In genomic region chr3:102062671-102063010, GRCm38 (mm10) we compare ENCODE assay signal across 12 mouse cellular contexts. TPM values are rescaled to one million over a fixed set of nuclear protein-coding genes. Genes with fewer than 3 reads are reported as not detected.
DNase-seq lines count a peak whose midpoint lies in the region; ATAC-seq and TF ChIP-seq lines count a peak whose summit lies in the region.
"Had no signal": no experiment of that assay in that cellular context is flagged by ENCODE, and none has a peak within 500 bp of the region (broad histone marks: within the 10 kb centered on the region; RNA-seq: fewer than 3 reads in every experiment).

No protein-coding gene starts in this region.

- 19% methylated on average over 8 of the region's 8 CpGs for WGBS in heart, embryonic 12.5 days
- WGBS in lung, embryonic 16.5 days = 23% methylated on average over 8 of the region's 8 CpGs
- 34% methylated on average over 8 of the region's 8 CpGs for WGBS in embryonic facial prominence, embryonic 14.5 days
- WGBS in liver, embryonic 14.5 days (ENCODE audit: insufficient replicate concordance) = 24% methylated on average over 8 of the region's 8 CpGs

- H3K27me3 ChIP-seq in heart, embryonic 12.5 days (replicated peaks) = no peaks in the 10 kb centered on the region
- no peaks in the 10 kb centered on the region for H3K27me3 ChIP-seq in lung, embryonic 16.5 days (ENCODE audit: control insufficient read depth, insufficient read depth, low read depth, low read length)
- no peaks in the 10 kb centered on the region for H3K27me3 ChIP-seq in embryonic facial prominence, embryonic 14.5 days (replicated peaks; ENCODE audit: control insufficient read depth, insufficient read depth, low read length)
- H3K27me3 ChIP-seq in liver, embryonic 14.5 days (ENCODE audit: control insufficient read depth, insufficient read depth, low read length) = no peaks in the 10 kb centered on the region

- peaks cover 54% of the 10 kb centered on the region for H3K4me1 ChIP-seq in heart, embryonic 12.5 days (replicated peaks)
- peaks cover 5% of the 10 kb centered on the region for H3K4me1 ChIP-seq in lung, embryonic 16.5 days (replicated peaks; ENCODE audit: control insufficient read depth, insufficient read depth, low read length)
- no peaks in the 10 kb centered on the region for H3K4me1 ChIP-seq in embryonic facial prominence, embryonic 14.5 days (ENCODE audit: control insufficient read depth, insufficient read depth, low read length)
- 0 out of 4 replicates have a peak, but pooled peaks cover 1 to 2% of the 10 kb centered on the region in 2 experiments for H3K4me1 ChIP-seq in liver, embryonic 14.5 days (replicated peaks; ENCODE audit: control insufficient read depth in 2 of 2, insufficient read depth in 2 of 2, low read length in 1 of 2)

- no peak for DNase-seq in heart, postnatal 4 days
- DNase-seq in lung, postnatal 14 days = no peak
- no peak for DNase-seq in embryonic facial prominence, embryonic 14.5 days (ENCODE audit: low spot score)
- peak in 1 of 3 experiments; percentile 22 for DNase-seq in liver, embryonic 14.5 days (ENCODE audit: low read depth in 3 of 3, low spot score in 3 of 3)
- DNase-seq in kidney, adult 11 months = no peak
- DNase-seq in yolk sac, embryonic 10.5 days (ENCODE audit: low spot score) = no peak

- H3K9me3 ChIP-seq in heart, embryonic 12.5 days (replicated peaks) = no peaks in the 10 kb centered on the region
- H3K9me3 ChIP-seq in lung, embryonic 16.5 days (ENCODE audit: control insufficient read depth, low read length) = no peaks in the 10 kb centered on the region
- no peaks in the 10 kb centered on the region for H3K9me3 ChIP-seq in embryonic facial prominence, embryonic 14.5 days (ENCODE audit: control insufficient read depth, low read length)
- H3K9me3 ChIP-seq in liver, embryonic 14.5 days (ENCODE audit: control insufficient read depth, low read length) = no peaks in the 10 kb centered on the region

- no peak overlapping the region for H3K4me3 ChIP-seq in heart, embryonic 12.5 days
- H3K4me3 ChIP-seq in lung, embryonic 16.5 days (ENCODE audit: low read length) = no peak overlapping the region
- no peak overlapping the region for H3K4me3 ChIP-seq in embryonic facial prominence, embryonic 14.5 days (ENCODE audit: low read depth, low read length)
- H3K4me3 ChIP-seq in liver, embryonic 14.5 days (ENCODE audit: insufficient read depth in 1 of 2, low read depth in 2 of 2, low read length in 2 of 2) = no peak overlapping the region

- no peaks in the 10 kb centered on the region for H3K36me3 ChIP-seq in heart, embryonic 12.5 days
- H3K36me3 ChIP-seq in lung, embryonic 16.5 days (ENCODE audit: control insufficient read depth, insufficient read depth, low read length) = no peaks in the 10 kb centered on the region
- no peaks in the 10 kb centered on the region for H3K36me3 ChIP-seq in embryonic facial prominence, embryonic 14.5 days (ENCODE audit: control insufficient read depth, insufficient read depth, low read length)
- H3K36me3 ChIP-seq in liver, embryonic 14.5 days (replicated peaks; ENCODE audit: control insufficient read depth, insufficient read depth, low read depth) = no peaks in the 10 kb centered on the region

- H3K9ac ChIP-seq in heart, embryonic 12.5 days = no peak overlapping the region
- H3K9ac ChIP-seq in lung, embryonic 16.5 days (ENCODE audit: low read length) = no peak overlapping the region
- no peak overlapping the region for H3K9ac ChIP-seq in embryonic facial prominence, embryonic 14.5 days (ENCODE audit: low read depth, low read length)
- H3K9ac ChIP-seq in liver, embryonic 14.5 days (replicated peaks) = no peak overlapping the region

- TF ChIP-seq EP300 in liver, embryonic 14.5 days (IDR thresholded peaks at IDR 0.05; ENCODE audit: low read depth) = 0 out of 2 replicates have a peak, but pooled peaks have one; percentile 20

- peak overlapping the region; percentile 41 for H3K27ac ChIP-seq in heart, embryonic 12.5 days (ENCODE audit: poor library complexity, severe bottlenecking)
- H3K27ac ChIP-seq in lung, embryonic 16.5 days (ENCODE audit: low read length) = no peak overlapping the region
- no peak overlapping the region for H3K27ac ChIP-seq in embryonic facial prominence, embryonic 14.5 days (replicated peaks; ENCODE audit: low read depth, low read length)
- H3K27ac ChIP-seq in liver, embryonic 14.5 days = no peak overlapping the region

- no peak for ATAC-seq in heart, embryonic 12.5 days (ENCODE audit: insufficient number of reproducible peaks, low FRiP score)
- ATAC-seq in lung, embryonic 16.5 days (ENCODE audit: low read depth) = peak; percentile 45; the same call in 1 of the 2 replicates
- peak; percentile 37; the same call in 1 of the 2 replicates for ATAC-seq in embryonic facial prominence, embryonic 14.5 days (ENCODE audit: low read depth)
- ATAC-seq in liver, embryonic 14.5 days (ENCODE audit: insufficient read depth) = no peak

- no peak for TF ChIP-seq CTCF in liver, embryonic 14.5 days (IDR thresholded peaks at IDR 0.05; ENCODE audit: low read depth)

- H3K4me2 ChIP-seq in heart, embryonic 12.5 days = peak overlapping the region; percentile 36
- H3K4me2 ChIP-seq in lung, embryonic 16.5 days (ENCODE audit: low read depth, low read length) = no peak overlapping the region
- peak overlapping the region; percentile 28 for H3K4me2 ChIP-seq in embryonic facial prominence, embryonic 14.5 days (ENCODE audit: low read depth, low read length)
- H3K4me2 ChIP-seq in liver, embryonic 14.5 days (ENCODE audit: low read depth) = no peak overlapping the region

RNA-seq across cellular contexts. Expression of gene Casq2, which starts 23.6 kb away (rescaled TPM):
- 105 and 108 TPM in 2 replicates for polyA plus RNA-seq in heart, embryonic 12.5 days (2016; fragmentation: Nextera tagmentation; extraction: Ambion mirVana)
- total RNA-seq in heart, postnatal 4 days (2021) = 100 to 1,000 TPM; 914 to 961 TPM
- 15.5 and 19.0 TPM in 2 replicates for polyA plus RNA-seq in lung, embryonic 16.5 days (2015; fragmentation: Nextera tagmentation; extraction: Ambion mirVana)
- 128 and 199 TPM in 2 replicates for polyA plus RNA-seq in embryonic facial prominence, embryonic 14.5 days (2014; fragmentation: Nextera tagmentation; extraction: Ambion mirVana)
- 0.31 and 0.89 TPM in 2 replicates for polyA plus RNA-seq in liver, embryonic 14.5 days (2012; rRNA removed)
- polyA plus RNA-seq in liver, embryonic 14.5 days (2014; fragmentation: Nextera tagmentation; extraction: Ambion mirVana) = 0.49 and 0.88 TPM in 2 replicates
- total RNA-seq: megakaryocyte, adult 5-6 weeks had no signal

RNA-seq across cellular contexts. Expression of gene Nhlh2, which starts 52.8 kb away (rescaled TPM):
- polyA plus RNA-seq in heart, embryonic 12.5 days (2016; fragmentation: Nextera tagmentation; extraction: Ambion mirVana) = 0.09 and 0.14 TPM in 2 replicates
- total RNA-seq in heart, postnatal 4 days (2021) = not detected
- polyA plus RNA-seq in lung, embryonic 16.5 days (2015; fragmentation: Nextera tagmentation; extraction: Ambion mirVana) = not detected in 2 replicates
- polyA plus RNA-seq in embryonic facial prominence, embryonic 14.5 days (2014; fragmentation: Nextera tagmentation; extraction: Ambion mirVana) = 3.0 and 3.8 TPM in 2 replicates
- 0.02 TPM in 1 of 2 replicates, not detected in the other for polyA plus RNA-seq in liver, embryonic 14.5 days (2012; rRNA removed)
- polyA plus RNA-seq in liver, embryonic 14.5 days (2014; fragmentation: Nextera tagmentation; extraction: Ambion mirVana) = not detected in 2 replicates
- total RNA-seq: gastrocnemius, adult 18-20 months; megakaryocyte, adult 5-6 weeks had no signal
- polyA plus RNA-seq: stomach, embryonic 16.5 days; urinary bladder, adult 2 months had no signal

Comparison
In these comparisons a context has a peak if more than half of its experiments do, and no peak if none do; other contexts are left out.
1. ATAC-seq: peak in lung, embryonic 16.5 days (single experiment) and embryonic facial prominence, embryonic 14.5 days (single experiment); none in heart, embryonic 12.5 days (single experiment) and liver, embryonic 14.5 days (single experiment).
2. H3K4me2 ChIP-seq: peak in heart, embryonic 12.5 days (single experiment) and embryonic facial prominence, embryonic 14.5 days (single experiment); none in lung, embryonic 16.5 days (single experiment) and liver, embryonic 14.5 days (single experiment).